ENCODE assay signal across 7 mouse cellular contexts in the genomic region with DNA sequence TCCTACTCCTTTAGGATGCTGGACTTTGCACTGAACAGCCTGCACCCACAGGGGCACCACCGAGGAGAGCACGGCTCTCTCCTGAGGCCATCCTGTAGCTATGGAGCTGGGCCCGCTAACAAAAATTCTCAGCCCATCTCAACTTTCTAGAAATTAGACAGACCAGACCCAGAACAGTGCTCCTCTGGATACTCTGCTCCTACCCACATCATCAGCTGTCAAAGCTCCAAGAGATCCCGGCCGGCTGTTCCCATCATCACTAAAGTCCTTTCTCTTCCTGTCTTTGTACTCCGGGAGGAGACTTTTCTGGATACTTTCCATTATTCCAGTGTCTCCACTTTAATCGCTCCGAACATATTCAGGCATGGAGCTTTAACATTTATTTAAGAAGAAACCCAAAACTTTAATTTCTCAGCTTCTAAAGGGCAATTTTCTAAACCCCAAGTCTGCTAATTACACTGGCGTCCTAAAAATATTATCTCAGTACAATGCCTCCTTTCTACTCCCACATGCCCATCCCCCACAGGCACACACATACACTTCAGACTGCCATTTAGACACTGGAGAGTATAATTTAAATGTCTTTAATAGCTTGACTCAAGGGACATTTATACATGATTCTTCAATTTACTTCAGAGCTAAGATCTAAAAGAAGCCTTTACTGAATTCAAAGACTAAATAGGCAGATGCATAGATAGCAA. TPM values are rescaled to one million over a fixed set of nuclear protein-coding genes. Genes with fewer than 3 reads are reported as not detected.
DNase-seq lines count a peak whose midpoint lies in the region; ATAC-seq lines count a peak whose summit lies in the region.

No protein-coding gene starts in this region.

- H3K4me2 ChIP-seq in kidney, embryonic 14.5 days (replicated peaks; ENCODE audit: low read depth, low read length): no peak overlapping the region

- H3K4me1 ChIP-seq in kidney, embryonic 14.5 days (ENCODE audit: control insufficient read depth, insufficient read depth, low read length): peaks cover 47% of the 10 kb centered on the region

- H3K9me3 ChIP-seq in kidney, embryonic 14.5 days (ENCODE audit: control insufficient read depth, low read length): no peaks in the 10 kb centered on the region

- no peaks in the 10 kb centered on the region for H3K27me3 ChIP-seq in kidney, embryonic 14.5 days (ENCODE audit: control insufficient read depth, insufficient read depth, low read length)

- ATAC-seq in kidney, embryonic 14.5 days (ENCODE audit: low FRiP score, low TSS enrichment): peak; percentile 61; the same call in 1 of the 2 replicates

- H3K27ac ChIP-seq in kidney, embryonic 14.5 days (ENCODE audit: low read depth, low read length): peak overlapping the region; percentile 38; the same call in 1 of the 2 replicates

- peak; percentile 63 for DNase-seq in Muller cell, postnatal 12 days (ENCODE audit: inconsistent ontology term)
- DNase-seq in brain, adult 2 months (ENCODE audit: low read depth, low spot score): peak; percentile 84
- DNase-seq in heart, adult 8-10 months (ENCODE audit: low spot score): peak; percentile 50
- no peak for DNase-seq in MN1 (ENCODE audit: low spot score)
- no peak for DNase-seq in adrenal gland, postnatal 25 days
- DNase-seq in urinary bladder, adult 18-20 months (ENCODE audit: low spot score in 2 of 2): no peak

- no peak overlapping the region for H3K9ac ChIP-seq in kidney, embryonic 14.5 days (ENCODE audit: low read depth, low read length)

- H3K36me3 ChIP-seq in kidney, embryonic 14.5 days (ENCODE audit: control insufficient read depth, insufficient read depth, low read length): no peaks in the 10 kb centered on the region

- H3K4me3 ChIP-seq in kidney, embryonic 14.5 days (ENCODE audit: low read length): no peak overlapping the region

- WGBS in kidney, embryonic 14.5 days: 44% methylated on average over 9 of the region's 9 CpGs

RNA-seq across cellular contexts. Expression of a gene that starts 2.6 kb away (rescaled TPM):
- total RNA-seq in heart, adult 8-10 months (2022): 1 to 10 TPM; 2.8 to 3.7 (median 3.2) TPM
- 2.9 and 3.3 TPM in 2 replicates for polyA plus RNA-seq in kidney, embryonic 14.5 days (2014; fragmentation: Nextera tagmentation; extraction: Ambion mirVana)
- 2.6 and 2.9 TPM in 2 replicates for total RNA-seq in adrenal gland, postnatal 25 days (2021)

RNA-seq across cellular contexts. Expression of a gene that starts 21.0 kb away (rescaled TPM):
- total RNA-seq in heart, adult 8-10 months (2022): 10 to 100 TPM; 46.1 to 51.3 (median 48.7) TPM
- 56.9 and 72.3 TPM in 2 replicates for polyA plus RNA-seq in kidney, embryonic 14.5 days (2014; fragmentation: Nextera tagmentation; extraction: Ambion mirVana)
- 65.4 and 68.3 TPM in 2 replicates for total RNA-seq in adrenal gland, postnatal 25 days (2021)

RNA-seq across cellular contexts. Expression of a gene that starts 49.0 kb away (rescaled TPM):
- 10 to 100 TPM in 3 of 4 experiments, 1 to 10 TPM in 1; 9.3 to 12.9 (median 11.0) TPM for total RNA-seq in heart, adult 8-10 months (2022)
- polyA plus RNA-seq in kidney, embryonic 14.5 days (2014; fragmentation: Nextera tagmentation; extraction: Ambion mirVana): 279 and 325 TPM in 2 replicates
- total RNA-seq in adrenal gland, postnatal 25 days (2021): 17.5 and 24.7 TPM in 2 replicates

RNA-seq across cellular contexts. Expression of a gene that starts 53.3 kb away (rescaled TPM):
- 10 to 100 TPM; 19.0 to 28.0 (median 23.1) TPM for total RNA-seq in heart, adult 8-10 months (2022)
- 25.7 and 37.9 TPM in 2 replicates for polyA plus RNA-seq in kidney, embryonic 14.5 days (2014; fragmentation: Nextera tagmentation; extraction: Ambion mirVana)
- total RNA-seq in adrenal gland, postnatal 25 days (2021): 23.2 and 25.0 TPM in 2 replicates

RNA-seq across cellular contexts. Expression of a gene that starts 59.2 kb away (rescaled TPM):
- 100 to 1,000 TPM; 430 to 483 (median 463) TPM for total RNA-seq in heart, adult 8-10 months (2022)
- 1,389 and 1,446 TPM in 2 replicates for polyA plus RNA-seq in kidney, embryonic 14.5 days (2014; fragmentation: Nextera tagmentation; extraction: Ambion mirVana)
- 896 and 928 TPM in 2 replicates for total RNA-seq in adrenal gland, postnatal 25 days (2021)

Comparison
In these comparisons a context has a peak if more than half of its experiments do, and no peak if none do; other contexts are left out.
1. DNase-seq: peak in Muller cell, postnatal 12 days (single experiment), brain, adult 2 months (single experiment) and heart, adult 8-10 months (single experiment); none in MN1 (single experiment), adrenal gland, postnatal 25 days (single experiment) and urinary bladder, adult 18-20 months (0 of 2).